Mouse (Mus musculus) CH12.LX (cell line): ENCODE measurements around the gene Lman1l. TPM values are rescaled to one million over a fixed set of nuclear protein-coding genes. Genes with fewer than 3 reads are reported as not detected.

Source experiments
- DNase-seq: peaks from one replicate; pipeline ENCODE4 v3.0.0-alpha.2; 2013; ENCODE audit errors: extremely low read depth
- H3K27ac ChIP-seq: 2 replicates; pipeline ENCODE4 v1.5.1; 2012; ENCODE audit warnings: low read depth, mild to moderate bottlenecking, control low read depth, moderate library complexity; ENCODE audit not compliant: insufficient read depth
- H3K27me3 ChIP-seq: replicated peaks from 2 replicates; pipeline ENCODE3; 2012; ENCODE audit warnings: inconsistent platforms
- H3K36me3 ChIP-seq, 2 experiments: replicated peaks in 1 of 2; 2 replicates each; pipeline versions ENCODE3 to v1.6.1; 2012; ENCODE audit warnings: inconsistent platforms in 1 of 2, low read length in 1 of 2, mild to moderate bottlenecking in 1 of 2, mixed read lengths in 1 of 2, moderate library complexity in 1 of 2; ENCODE audit not compliant: control insufficient read depth in 1 of 2, insufficient read depth in 1 of 2
- H3K4me1 ChIP-seq, 2 experiments: 2 replicates each; pipeline ENCODE4 v1.6.1; 2012; ENCODE audit warnings: inconsistent platforms in 1 of 2, moderate library complexity in 1 of 2; ENCODE audit not compliant: insufficient read depth in 2 of 2, control insufficient read depth in 1 of 2
- H3K4me2 ChIP-seq: 2 replicates; pipeline ENCODE4 v1.6.1; 2012; ENCODE audit warnings: low read depth, mild to moderate bottlenecking, control low read depth; ENCODE audit not compliant: poor library complexity, insufficient read depth, severe bottlenecking
- H3K4me3 ChIP-seq, 3 experiments: fragments of 150-350 bp in 1 of 3; sonication (generic) in 1 of 3; replicated peaks in 1 of 3; 2 replicates each; pipeline versions ENCODE3 to v1.5.1; 2011 to 2012; ENCODE audit warnings: low read depth in 2 of 3, low read length in 2 of 3, mild to moderate bottlenecking in 2 of 3, moderate library complexity in 2 of 3, control low read depth in 1 of 3, improper control_type of control experiment in 1 of 3, inconsistent platforms in 1 of 3, mixed read lengths in 1 of 3; ENCODE audit not compliant: poor library complexity in 1 of 3
- H3K79me2 ChIP-seq: replicated peaks from 2 replicates; pipeline ENCODE4 v1.6.1; 2012; ENCODE audit warnings: mild to moderate bottlenecking, moderate library complexity; ENCODE audit not compliant: control insufficient read depth, poor library complexity, insufficient read depth, severe bottlenecking; ENCODE audit errors: extremely low read depth
- H3K9ac ChIP-seq: 2 replicates; pipeline ENCODE4 v1.6.1; 2012; ENCODE audit warnings: low read depth, mild to moderate bottlenecking, control low read depth, moderate library complexity; ENCODE audit not compliant: insufficient read depth
- H3K9me3 ChIP-seq: replicated peaks from 2 replicates; pipeline ENCODE3; 2012; ENCODE audit warnings: low read length, inconsistent platforms, mixed read lengths
- BHLHE40 ChIP-seq: IDR thresholded peaks from 2 replicates; pipeline ENCODE4 v1.6.1; 2011; ENCODE audit warnings: mild to moderate bottlenecking, low read depth, low read length, improper control_type of control experiment
- CHD1 ChIP-seq: IDR thresholded peaks from 2 replicates; pipeline ENCODE4 v1.6.1; 2012; ENCODE audit warnings: low read depth, low read length, improper control_type of control experiment, inconsistent platforms
- ELF1 ChIP-seq: IDR thresholded peaks from 2 replicates; pipeline ENCODE4 v1.6.1; 2014; ENCODE audit warnings: low read depth, mild to moderate bottlenecking, inconsistent platforms, low read length, improper control_type of control experiment
- EP300 ChIP-seq: IDR thresholded peaks from 2 replicates; pipeline ENCODE4 v1.6.1; 2011; ENCODE audit warnings: low read length, improper control_type of control experiment
- ETS1 ChIP-seq: conservative IDR thresholded peaks from 2 replicates; pipeline ENCODE4 v1.6.1; 2012; ENCODE audit warnings: low read depth, mild to moderate bottlenecking, inconsistent platforms, low read length, improper control_type of control experiment, moderate library complexity
- HCFC1 ChIP-seq: IDR thresholded peaks from 2 replicates; pipeline ENCODE4 v1.6.1; 2012; ENCODE audit warnings: low read depth, mild to moderate bottlenecking, inconsistent platforms, low read length, improper control_type of control experiment
- IRF4 ChIP-seq: IDR thresholded peaks from 2 replicates; pipeline ENCODE4 v1.6.1; 2014; ENCODE audit warnings: low read depth, mild to moderate bottlenecking, inconsistent platforms, low read length, improper control_type of control experiment
- JUND ChIP-seq: conservative IDR thresholded peaks from 2 replicates; pipeline ENCODE4 v1.6.1; 2011; ENCODE audit warnings: low read depth, low read length, improper control_type of control experiment
- KAT2A ChIP-seq: IDR thresholded peaks from 2 replicates; pipeline ENCODE4 v1.6.1; 2012; ENCODE audit warnings: low read length, improper control_type of control experiment, inconsistent platforms; ENCODE audit not compliant: insufficient replicate concordance
- MAX ChIP-seq: IDR thresholded peaks from 2 replicates; pipeline ENCODE4 v1.6.1; 2011; ENCODE audit warnings: low read length, improper control_type of control experiment
- MAZ ChIP-seq: IDR thresholded peaks from 2 replicates; pipeline ENCODE4 v1.6.1; 2012; ENCODE audit warnings: low read depth, mild to moderate bottlenecking, inconsistent platforms, low read length, improper control_type of control experiment, moderate library complexity
- MYC ChIP-seq: IDR thresholded peaks from 2 replicates; pipeline ENCODE4 v1.6.1; 2011; ENCODE audit warnings: low read depth, mild to moderate bottlenecking, improper control_type of control experiment, low read length
- NELFE ChIP-seq: IDR thresholded peaks from 2 replicates; pipeline ENCODE4 v1.6.1; 2011; ENCODE audit warnings: low read depth, low read length, improper control_type of control experiment
- NRF1 ChIP-seq: IDR thresholded peaks from 2 replicates; pipeline ENCODE4 v1.6.1; 2014; ENCODE audit warnings: low read depth, mild to moderate bottlenecking, inconsistent platforms, low read length, improper control_type of control experiment, moderate library complexity
- PAX5 ChIP-seq: IDR thresholded peaks from 2 replicates; pipeline ENCODE4 v1.6.1; 2012; ENCODE audit warnings: low read length, inconsistent platforms, mixed read lengths
- POLR2A ChIP-seq: IDR thresholded peaks from 2 replicates; pipeline ENCODE4 v1.6.1; 2011; ENCODE audit warnings: low read depth, mild to moderate bottlenecking, improper control_type of control experiment, low read length
- POLR2AphosphoS2 ChIP-seq: IDR thresholded peaks from 2 replicates; pipeline ENCODE4 v1.6.1; 2011; ENCODE audit warnings: low read depth, low read length, improper control_type of control experiment
- RAD21 ChIP-seq: IDR thresholded peaks from 2 replicates; pipeline ENCODE4 v1.6.1; 2011; ENCODE audit warnings: low read depth, mild to moderate bottlenecking, low read length, improper control_type of control experiment, moderate library complexity
- RCOR1 ChIP-seq: conservative IDR thresholded peaks from 2 replicates; pipeline ENCODE4 v1.6.1; 2012; ENCODE audit warnings: low read depth, mild to moderate bottlenecking, inconsistent platforms, low read length, improper control_type of control experiment
- SMC3 ChIP-seq: IDR thresholded peaks from 2 replicates; pipeline ENCODE4 v1.6.1; 2011; ENCODE audit warnings: low read depth, low read length, improper control_type of control experiment
- TBP ChIP-seq: conservative IDR thresholded peaks from 2 replicates; pipeline ENCODE4 v1.6.1; 2011; ENCODE audit warnings: low read depth, low read length, improper control_type of control experiment
- TCF12 ChIP-seq: IDR thresholded peaks from 2 replicates; pipeline ENCODE4 v1.6.1; 2014; ENCODE audit warnings: low read depth, mild to moderate bottlenecking, inconsistent platforms, low read length, improper control_type of control experiment
- USF2 ChIP-seq: conservative IDR thresholded peaks from 2 replicates; pipeline ENCODE4 v1.6.1; 2011; ENCODE audit warnings: low read depth, low read length, improper control_type of control experiment
- ZC3H11A ChIP-seq: IDR thresholded peaks from 2 replicates; pipeline ENCODE4 v1.6.1; 2012; ENCODE audit warnings: low read depth, mild to moderate bottlenecking, inconsistent platforms, low read length, improper control_type of control experiment
- ZMIZ1 ChIP-seq: IDR thresholded peaks from 2 replicates; pipeline ENCODE4 v1.6.1; 2012; ENCODE audit warnings: low read depth, mild to moderate bottlenecking, inconsistent platforms, low read length, improper control_type of control experiment
- ZNF384 ChIP-seq: IDR thresholded peaks from 2 replicates; pipeline ENCODE4 v1.6.1; 2012; ENCODE audit warnings: low read depth, low read length, improper control_type of control experiment, inconsistent platforms
- dilution Hi-C: fragments of 300-500 bp; cut with MboI; formaldehyde crosslinking; loops from 2 replicates; pipeline ENCODE4 v1.14.3; 2020; ENCODE audit warnings: low sequenced_read_pairs; ENCODE audit not compliant: extremely low pct_unique_long_range_greater_than_20kb, extremely low pct_ligation_motif_present
- in situ Hi-C: fragments of 300-500 bp; cut with MboI; formaldehyde crosslinking; loops from 3 replicates; pipeline ENCODE4 v1.14.3; 2019; ENCODE audit warnings: low sequenced_read_pairs, low pct_ligation_motif_present, low pct_unique_long_range_greater_than_20kb, mixed read lengths
- polyA plus RNA-seq: library from polyadenylated mRNA; unstranded; fragments of >175 nt; gene quantifications from 2 replicates; pipeline ENCODE4 v1.2.1, GENCODE M21; 2012; ENCODE audit warnings: low read depth; ENCODE audit not compliant: insufficient read length
- total RNA-seq, 2 experiments: library from RNA; depleted of rRNA; stranded (reverse); fragments of 300-350 nt in 1 of 2; fragments of >200 nt in 1 of 2; gene quantifications; 2 replicates each; pipeline ENCODE4 v1.2.3; 2012 to 2014

The Lman1l gene
- total and polyA plus RNA-seq, 3 experiments: 0.19 TPM; not detected in 2

GRCm38 (mm10) chr9:57575577-57575976, 45.0 kb downstream of the Lman1l start:
- dilution Hi-C loops (no loop called here), in situ Hi-C loops (no loop called here)
- peaks cover 0 to 7% of the 10 kb centered on the region in 2 experiments; a peak in 1 of 4 replicates for H3K4me1 ChIP-seq
- no peaks in the 10 kb centered on the region for H3K27me3 ChIP-seq
- no peaks in the 10 kb centered on the region for H3K9me3 ChIP-seq
- TF ChIP-seq ELF1 (no peak), MAX (no peak), ZNF384 (no peak), BHLHE40 (no peak), ZMIZ1 (no peak), EP300 (no peak), PAX5 (no peak), ZC3H11A (no peak), USF2 (no peak), TCF12 (no peak), HCFC1 (no peak), SMC3 (no peak), RCOR1 (no peak), POLR2A (no peak), CHD1 (no peak), ETS1 (no peak), MAZ (no peak), NELFE (no peak), POLR2AphosphoS2 (no peak)
- no peak overlapping the region for H3K27ac ChIP-seq
- DNase-seq: no peak
- H3K4me3 ChIP-seq: no peak overlapping the region
- H3K4me2 ChIP-seq: no peak overlapping the region
- H3K9ac ChIP-seq: no peak overlapping the region
- no peaks in the 10 kb centered on the region; the same call in 1 of the 2 replicates for H3K79me2 ChIP-seq
- peaks cover 63 to 87% of the 10 kb centered on the region in 2 experiments for H3K36me3 ChIP-seq

GRCm38 (mm10) chr9:57574397-57574796, 46.2 kb downstream of the Lman1l start:
- Histone ChIP-seq H3K27me3 (no peaks in the 10 kb centered on the region), H3K79me2 (no peaks in the 10 kb centered on the region; the same call in 1 of the 2 replicates), H3K9ac (no peak overlapping the region), H3K9me3 (no peaks in the 10 kb centered on the region), H3K4me1 (peaks cover 0 to 7% of the 10 kb centered on the region in 2 experiments; a peak in 1 of 4 replicates), H3K36me3 (peaks cover 61 to 84% of the 10 kb centered on the region in 2 experiments), H3K4me2 (no peak overlapping the region), H3K27ac (no peak overlapping the region), H3K4me3 (no peak overlapping the region)
- no peak for DNase-seq
- dilution Hi-C loops: no loop called here
- in situ Hi-C loops: no loop called here
- TF ChIP-seq POLR2AphosphoS2 (no peak), CHD1 (no peak), NRF1 (no peak), HCFC1 (no peak), TCF12 (no peak), RCOR1 (no peak), JUND (no peak), KAT2A (no peak), ETS1 (no peak), RAD21 (no peak), NELFE (no peak), ELF1 (no peak), BHLHE40 (no peak), EP300 (no peak), ZC3H11A (no peak), USF2 (no peak), IRF4 (no peak), TBP (no peak), MYC (no peak)
